Mouse (Mus musculus) CD8-positive naive resting alpha-beta T cell, adult 2 months (primary cell): ENCODE data around the gene Mmp9.

Experiments used
- DNase-seq, 2 experiments: peaks; one replicate each; pipeline ENCODE4 v3.0.0; 2022; ENCODE audit warnings: low read depth in 2 of 2, low spot score in 2 of 2

The Mmp9 gene

DNA sequence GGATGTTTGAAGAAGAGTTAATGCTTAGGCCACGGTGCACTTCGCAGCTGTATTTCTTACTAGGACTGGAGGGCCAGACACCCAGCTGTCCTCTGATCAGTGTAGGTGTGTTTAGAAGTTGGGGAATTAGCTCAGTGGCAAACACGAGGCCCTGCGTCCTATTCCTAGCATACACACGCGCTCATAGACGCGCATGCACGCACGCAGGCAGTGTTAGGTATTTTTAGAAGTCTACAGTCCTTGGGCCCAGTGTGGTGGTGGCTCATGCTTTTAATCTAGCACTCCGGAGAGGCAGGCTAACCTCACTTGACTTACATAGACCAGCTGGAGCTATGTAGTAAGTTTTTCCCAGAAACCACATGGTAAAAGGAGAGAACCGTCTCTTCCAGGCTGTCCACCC is 28.4 kb upstream of the Mmp9 start:
- DNase-seq: no peak

DNA sequence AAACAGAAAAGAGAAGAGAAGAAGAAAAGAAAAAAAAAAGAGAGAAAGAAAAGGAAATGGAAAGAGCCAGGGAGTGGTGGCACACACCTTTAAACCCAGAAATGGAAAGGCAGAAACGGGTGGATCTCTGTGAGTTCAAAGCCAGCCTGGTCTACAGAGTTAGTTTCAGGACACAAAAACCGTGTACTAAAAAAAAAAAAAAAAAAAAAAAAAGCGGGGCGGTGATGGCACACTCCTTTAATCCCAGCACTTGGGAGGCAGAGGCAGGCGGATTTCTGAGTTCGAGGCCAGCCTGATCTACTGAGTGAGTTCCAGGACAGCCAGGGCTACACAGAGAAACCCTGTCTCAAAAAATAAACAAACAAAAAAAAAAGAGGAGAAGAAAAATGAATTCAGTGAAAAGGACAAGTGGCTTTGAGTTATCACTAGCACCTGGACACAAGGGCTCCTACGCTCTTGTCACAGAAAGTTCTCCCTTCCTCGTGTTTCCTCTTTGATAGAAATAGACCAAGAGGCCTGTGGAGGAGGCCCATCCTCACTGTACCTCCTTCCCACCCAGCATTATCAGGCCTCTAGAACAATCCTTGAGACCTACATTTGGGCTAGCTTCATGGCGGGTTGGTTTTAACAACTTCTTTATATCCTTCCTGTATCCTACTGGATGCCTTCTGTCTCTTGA is 27.7 kb upstream of the Mmp9 start:
- DNase-seq: no peak

DNA sequence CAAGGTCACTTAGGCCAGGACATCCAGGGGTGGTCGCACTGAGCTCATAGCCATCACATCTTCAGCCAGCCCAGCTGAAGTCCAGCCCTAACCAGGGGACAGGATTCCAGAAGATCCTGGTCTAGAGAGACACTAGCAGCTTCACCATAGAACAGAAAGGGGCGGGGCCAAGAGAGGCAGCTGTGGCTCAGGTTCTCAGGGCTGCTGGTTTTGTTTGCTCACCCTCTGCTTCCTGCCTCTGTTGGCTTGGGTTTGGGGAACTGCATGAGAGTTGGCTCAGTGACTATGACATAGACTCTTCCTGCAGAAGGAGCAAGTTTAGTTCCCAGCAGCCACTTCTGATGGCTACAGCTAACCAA is 27.2 kb upstream of the Mmp9 start:
- peak; percentile 59 to 76 for DNase-seq

DNA sequence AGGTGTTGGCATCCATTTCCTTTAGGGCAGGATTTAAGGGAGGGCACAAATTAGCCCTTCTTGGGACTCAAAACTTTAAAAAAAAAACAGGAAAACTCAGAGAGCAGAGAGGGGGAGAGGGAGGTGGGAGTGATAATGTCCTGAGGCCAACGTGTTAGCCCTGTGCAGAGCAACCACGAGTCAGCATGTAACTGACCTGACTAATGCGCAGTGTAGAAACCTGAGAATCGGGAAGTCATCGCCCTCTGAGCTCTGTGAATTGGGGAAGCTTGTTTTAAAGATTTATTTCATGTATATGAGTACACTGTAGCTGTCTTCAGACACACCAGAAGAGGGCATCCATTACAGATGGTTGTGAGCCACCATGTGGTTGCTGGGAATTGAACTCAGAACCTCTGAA is 23.8 kb upstream of the Mmp9 start:
- DNase-seq: no peak

DNA sequence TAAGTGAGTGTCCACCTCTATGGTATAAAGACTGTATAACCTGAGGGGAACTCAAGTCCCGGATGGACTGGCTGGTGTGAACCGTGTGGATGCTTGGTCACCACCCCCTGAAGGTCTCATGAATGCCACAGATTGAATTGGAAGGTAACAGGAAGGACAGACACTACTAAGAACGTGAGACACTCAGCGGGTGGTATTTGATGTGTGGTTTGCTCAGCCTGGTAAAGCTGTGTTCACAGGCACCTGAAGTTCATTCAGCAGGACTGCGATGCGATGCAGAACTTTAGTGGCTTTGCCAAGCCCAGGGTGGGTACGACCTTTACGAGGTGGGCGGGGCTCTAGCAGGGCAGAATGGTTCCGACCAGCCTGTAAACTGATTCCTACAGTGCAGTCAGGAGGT is 23.2 kb upstream of the Mmp9 start:
- DNase-seq: no peak

DNA sequence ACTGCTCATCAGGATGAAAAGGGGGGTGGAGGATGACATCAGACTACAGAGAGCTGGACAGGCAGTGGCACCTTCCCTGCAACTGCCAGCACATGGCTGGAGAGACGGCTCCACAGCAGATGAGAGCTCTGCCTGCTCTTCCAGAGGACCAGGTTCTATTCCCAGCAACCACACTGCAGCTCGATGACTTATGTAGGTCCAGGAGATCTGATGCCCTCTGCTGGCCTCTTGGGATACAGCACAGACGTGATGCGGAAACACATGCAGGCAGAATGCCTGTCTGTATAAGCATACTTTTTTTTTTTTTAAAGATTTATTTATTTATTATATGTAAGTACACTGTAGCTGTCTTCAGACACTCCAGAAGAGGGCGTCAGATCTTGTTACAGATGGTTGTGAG is 22.3 kb upstream of the Mmp9 start:
- DNase-seq: peak in 1 of 2 experiments; percentile 52

DNA sequence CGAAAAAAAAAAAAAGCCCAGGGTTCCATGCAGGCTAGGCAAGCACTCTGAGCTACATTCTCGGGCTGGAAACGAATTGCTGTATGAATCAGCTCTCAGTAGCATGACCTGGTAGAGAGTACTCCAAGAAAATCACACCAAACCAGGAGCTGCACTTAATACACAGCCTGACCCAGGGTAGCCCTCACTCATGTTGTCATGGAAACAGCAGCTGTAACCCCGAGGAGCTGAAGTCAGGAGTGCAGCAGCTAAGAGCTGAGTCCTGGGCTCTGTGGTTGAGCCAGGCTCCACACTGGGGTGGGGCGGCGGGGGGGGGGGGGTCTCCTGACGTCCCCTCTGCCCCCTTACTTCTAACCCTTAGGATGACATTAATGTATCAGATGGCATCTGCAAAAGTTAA is 18.6 kb upstream of the Mmp9 start:
- DNase-seq: no peak

DNA sequence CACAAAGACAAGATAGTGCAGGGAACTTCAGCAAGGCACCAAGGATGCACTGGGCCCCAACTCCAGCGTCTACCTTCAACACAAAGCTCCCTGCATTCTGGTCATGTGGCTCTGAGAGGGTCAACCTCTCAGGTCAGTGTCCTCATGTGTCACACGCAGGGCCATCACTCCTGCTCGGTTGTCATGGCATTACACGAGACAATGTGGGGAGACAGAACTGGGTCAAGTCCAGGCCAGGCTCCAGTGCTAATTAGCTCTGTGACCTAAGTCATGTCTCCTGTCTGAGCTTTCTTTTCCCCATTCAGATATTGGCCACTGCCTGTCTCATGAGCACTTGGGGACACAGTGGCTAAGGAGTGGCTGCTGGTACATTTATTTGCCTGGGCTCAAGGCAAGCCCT is 17.3 kb upstream of the Mmp9 start:
- no peak for DNase-seq

DNA sequence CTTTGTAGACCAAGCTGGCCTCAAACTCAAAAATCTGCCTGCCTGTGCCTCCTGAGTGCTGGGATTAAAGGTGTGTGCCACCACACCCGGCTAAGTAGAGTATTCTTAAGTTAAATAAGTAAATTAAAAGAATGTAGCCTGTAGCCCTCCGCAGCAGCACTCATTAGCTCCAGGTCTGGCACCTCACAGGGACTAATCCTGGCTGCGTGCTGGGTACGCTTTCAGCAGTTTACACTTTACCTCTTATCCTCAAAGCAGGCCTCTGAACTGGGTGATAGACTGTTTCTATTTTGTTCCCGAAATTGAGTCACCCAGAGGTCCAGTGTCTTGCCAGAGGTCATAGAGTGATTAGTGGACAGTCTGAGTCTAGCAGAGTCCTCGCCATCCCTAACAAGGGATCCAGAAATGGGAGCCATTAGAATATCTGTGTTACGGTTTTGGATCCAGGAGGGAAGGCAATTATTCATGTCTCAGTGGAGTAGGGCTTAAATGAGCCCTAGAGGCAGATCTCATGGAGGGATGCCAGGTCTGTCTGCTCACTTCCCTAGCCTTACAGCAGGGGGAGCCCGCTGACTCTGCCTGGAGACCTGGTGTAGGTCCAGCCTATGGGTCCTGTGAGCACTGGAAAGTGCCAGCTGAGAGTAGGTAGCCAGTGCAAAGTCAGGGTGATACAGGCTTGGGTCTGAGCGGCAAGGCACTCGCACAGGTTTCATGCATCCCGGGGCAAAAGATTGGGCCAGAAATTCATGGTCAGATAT is 16.3 kb upstream of the Mmp9 start:
- DNase-seq: peak; percentile 76 to 86

DNA sequence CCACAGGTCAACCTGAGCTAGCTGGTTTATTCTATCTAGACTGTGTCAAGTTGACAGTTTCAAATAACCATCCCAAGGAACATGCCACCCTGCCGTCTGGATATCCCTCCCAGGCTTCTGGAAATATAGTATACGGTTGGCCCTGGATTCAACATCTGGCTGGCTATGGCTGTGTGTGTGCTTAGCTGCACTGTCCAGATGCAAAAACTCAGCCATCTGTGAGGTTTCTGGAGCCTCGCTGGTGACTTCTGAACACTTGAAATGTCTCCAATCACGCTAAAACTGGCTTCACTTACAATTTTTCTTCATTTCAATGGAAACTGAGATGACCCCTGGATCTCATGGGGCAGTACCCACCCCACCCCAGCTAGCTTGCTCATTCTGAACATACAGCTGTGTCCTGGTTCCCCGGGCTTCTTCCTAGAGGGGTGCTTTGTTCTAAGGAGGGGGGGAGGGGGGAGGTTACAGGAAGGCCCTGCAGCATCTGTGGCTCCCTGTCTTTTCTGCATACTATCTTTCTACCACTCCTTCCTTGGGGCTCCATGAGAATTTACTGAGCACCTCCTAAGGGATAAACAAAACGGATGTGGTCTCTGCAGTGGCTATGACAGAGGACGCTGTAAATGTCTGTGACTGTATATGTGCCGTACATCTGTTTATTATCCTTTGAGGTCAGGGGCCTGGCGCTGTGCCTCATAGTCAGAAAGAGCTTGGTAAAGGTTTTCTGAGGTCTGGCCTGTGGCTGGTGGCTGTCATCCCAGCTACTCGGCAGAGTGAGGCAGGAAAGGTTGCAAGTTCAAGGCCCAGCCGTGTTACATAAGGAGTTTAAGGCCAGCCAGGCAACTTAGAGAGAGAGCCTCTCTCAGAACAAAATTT is 9.6 kb upstream of the Mmp9 start:
- no peak for DNase-seq

DNA sequence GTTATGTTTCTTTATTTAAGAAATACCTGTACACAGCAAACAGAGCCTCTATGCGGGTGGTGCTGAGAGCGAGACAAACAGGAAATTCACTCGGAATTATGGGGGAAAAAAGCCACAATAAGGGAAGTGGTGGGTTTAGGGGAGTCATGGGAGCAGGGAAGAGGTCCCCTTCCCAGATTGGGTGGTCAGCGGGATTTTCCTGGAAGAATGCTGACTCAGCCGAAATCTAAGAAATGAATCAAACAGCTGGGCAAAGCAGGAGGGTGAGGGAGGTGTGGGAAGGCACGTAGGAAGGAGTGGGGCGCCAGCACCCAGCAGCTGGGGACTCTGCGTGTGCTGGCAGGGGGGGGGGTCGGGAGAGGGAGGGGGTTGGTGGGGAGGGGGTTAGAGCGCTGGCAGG is 7.0 kb upstream of the Mmp9 start:
- DNase-seq: no peak

DNA sequence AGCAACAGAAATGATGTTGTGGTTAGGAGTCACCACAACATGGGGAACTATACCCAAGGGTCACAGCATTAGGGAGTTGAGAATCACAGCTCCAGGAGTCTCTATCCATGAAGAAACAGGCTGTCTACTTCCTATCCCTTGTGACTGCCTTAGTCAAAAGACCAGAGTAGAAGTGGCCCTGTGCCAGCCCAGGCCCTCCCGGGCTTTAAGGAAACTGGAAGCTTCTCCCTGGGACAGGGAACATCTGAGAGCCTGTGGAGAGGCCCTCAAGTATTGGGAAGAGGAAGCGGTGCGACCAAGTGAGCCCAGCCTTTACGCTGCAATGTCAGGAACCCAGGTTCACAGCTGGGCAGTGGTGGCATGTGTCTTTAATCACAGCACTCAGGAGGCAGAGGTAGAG is 4.6 kb upstream of the Mmp9 start:
- DNase-seq: no peak

DNA sequence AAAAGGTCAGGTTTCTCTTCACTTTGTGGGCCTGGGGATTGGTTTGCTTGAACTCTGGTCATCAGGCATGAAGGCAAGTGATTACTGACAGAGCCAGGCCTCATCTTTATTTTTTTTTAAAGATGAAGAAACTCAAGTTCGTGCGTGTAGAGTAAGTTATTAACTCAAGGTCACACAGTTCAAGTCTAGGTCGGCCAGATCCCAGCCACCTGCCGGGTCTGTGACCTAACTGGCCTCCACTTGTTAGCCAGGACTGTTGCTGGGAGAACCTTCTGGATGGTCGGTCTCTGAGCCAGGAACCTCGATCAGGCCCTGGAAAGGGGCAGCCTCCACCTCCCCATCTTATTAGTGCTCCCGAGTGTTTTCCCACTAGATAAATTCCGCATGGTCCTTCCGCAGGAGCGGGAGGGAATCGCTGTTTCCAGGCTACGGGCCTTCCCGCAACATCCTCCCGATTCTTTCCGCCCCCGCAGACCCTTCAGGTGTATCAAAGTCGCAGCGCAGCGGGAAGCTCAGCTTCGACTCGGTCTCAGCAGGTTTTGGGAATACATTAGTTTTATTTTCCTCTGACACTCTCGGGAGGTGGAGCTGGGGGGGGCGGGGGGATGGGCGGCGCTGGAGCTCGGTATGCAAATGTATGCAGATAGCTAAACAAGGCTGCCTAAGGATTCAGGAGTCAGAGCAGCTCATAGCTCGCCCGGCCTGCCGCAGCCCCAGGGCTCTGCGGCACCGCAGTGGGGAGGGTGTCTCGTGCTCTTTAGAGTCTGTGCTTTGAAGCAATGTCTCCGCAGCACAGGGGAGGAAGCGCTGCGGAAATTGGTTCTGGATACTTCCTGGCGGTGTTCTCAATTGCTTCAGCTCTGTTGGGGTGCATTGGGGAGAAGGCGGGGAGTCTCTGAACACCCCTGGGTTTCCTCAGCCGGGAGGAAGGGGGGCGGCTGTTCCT is 2.2 kb upstream of the Mmp9 start:
- DNase-seq: peak; percentile 68 to 69

DNA sequence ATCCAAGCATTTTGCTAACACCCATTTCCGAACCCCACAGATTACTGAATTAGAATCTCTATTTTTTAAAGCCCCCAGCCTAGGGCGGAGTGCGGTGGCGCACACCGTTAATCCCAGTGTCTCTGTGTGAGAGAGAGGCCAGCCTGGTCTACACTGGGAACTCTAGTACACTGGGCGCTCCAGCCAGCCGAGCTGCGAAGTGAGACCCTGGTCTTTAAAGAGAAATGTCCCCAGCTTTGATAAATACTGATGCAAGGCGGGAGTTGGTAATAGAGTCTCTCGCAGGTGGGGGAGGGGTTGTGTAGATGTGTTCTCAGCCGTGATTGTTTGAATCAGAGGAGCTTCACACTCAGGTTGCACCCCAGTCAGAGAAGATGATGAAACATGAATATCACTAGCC is 1.5 kb upstream of the Mmp9 start:
- DNase-seq: no peak

DNA sequence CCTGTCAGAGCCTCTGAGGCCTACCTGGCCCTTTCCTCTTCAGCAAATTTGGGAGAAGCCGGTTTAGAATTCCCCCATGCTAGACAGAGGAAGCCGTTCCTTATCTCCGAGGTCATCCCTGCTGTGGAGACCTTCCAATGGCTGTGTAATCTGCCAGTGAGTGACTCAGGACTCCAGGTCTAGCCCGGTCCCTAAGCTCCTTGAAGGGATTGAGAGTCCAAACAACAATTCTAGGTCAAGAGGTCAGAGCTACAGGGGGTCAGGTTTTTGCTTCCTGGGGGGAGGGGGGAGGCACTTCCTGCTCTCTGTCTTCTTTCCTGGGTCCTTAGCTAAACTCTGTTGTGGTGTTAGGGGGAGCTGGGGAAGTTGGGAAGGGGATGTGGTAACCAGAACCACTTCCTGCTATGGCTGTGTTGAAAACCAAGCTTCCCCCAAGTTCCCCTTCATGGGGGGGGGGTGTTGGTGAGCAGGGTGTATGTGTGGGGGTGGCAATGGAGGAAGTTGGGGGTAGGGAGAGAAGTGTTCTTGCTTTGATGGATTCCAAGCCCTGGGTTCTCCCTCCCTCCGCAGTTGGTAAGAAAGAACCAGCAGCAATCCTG is 2.2 kb downstream of the Mmp9 start:
- peak in 1 of 2 experiments; percentile 49 for DNase-seq

DNA sequence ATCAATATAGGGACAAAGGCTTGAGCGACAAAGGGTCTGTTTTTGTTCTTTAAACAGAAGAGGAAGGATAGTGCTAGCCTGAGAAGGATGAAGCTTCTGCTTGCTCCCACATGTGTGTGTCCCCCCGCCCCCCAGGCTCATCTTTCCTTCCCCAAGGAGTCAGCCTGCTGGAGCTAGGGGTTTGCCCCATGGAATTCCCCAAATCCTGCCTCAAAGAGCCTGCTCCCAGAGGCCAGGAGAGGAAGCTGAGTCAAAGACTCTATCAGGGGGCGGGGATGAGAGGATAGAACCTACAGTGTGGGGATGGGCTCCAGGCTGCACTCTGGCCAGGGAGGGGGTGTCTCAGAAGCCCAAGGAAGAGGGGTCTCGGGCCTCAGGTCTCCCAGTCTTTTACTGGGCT is 6.9 kb downstream of the Mmp9 start:
- DNase-seq: no peak

DNA sequence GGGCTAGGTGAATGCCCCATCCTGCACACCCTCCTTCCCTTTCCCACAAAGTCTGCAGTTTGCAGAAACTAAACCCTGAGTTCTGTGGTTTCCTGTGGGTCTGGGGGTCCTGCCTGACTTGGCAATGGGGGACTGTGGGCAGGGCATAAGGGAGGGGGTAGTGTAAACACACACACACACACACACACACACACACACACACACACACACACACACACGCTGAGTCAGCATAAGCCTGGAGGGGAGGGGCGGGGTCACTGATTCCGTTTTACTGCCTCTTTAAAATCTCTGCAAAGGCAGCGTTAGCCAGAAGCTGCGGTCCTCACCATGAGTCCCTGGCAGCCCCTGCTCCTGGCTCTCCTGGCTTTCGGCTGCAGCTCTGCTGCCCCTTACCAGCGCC is 7.3 kb downstream of the Mmp9 start:
- DNase-seq: no peak

DNA sequence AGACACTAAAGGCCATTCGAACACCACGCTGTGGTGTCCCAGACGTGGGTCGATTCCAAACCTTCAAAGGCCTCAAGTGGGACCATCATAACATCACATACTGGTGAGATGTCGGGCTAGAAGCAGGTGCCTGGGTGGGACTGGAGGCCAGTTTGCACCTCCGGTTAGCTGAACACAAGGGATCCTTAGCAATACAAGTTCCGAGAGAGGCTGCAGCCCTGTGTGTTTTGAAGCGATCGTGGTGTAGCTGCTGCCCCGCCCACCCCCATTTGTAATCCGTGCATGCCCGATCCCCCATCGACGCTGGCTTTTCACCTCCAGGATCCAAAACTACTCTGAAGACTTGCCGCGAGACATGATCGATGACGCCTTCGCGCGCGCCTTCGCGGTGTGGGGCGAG is 8.4 kb downstream of the Mmp9 start:
- no peak for DNase-seq

DNA sequence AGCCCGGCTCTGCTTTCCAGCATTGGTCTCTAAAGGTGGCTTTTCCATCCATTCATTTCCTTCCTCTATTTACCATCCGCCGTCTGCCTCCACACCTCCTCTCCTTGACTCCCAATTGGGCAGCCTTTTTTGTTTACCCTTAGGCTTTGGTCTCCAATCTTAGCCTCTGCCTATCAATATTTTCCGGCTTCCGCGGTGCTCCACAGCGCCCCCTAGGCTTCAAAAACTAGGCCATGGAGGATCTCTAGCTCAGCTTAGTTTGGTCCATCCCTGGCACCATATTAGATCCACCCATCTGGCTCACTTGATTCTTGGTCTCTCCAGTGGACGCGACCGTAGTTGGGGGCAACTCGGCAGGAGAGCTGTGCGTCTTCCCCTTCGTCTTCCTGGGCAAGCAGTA is 9.9 kb downstream of the Mmp9 start:
- peak in 1 of 2 experiments; percentile 37 for DNase-seq

DNA sequence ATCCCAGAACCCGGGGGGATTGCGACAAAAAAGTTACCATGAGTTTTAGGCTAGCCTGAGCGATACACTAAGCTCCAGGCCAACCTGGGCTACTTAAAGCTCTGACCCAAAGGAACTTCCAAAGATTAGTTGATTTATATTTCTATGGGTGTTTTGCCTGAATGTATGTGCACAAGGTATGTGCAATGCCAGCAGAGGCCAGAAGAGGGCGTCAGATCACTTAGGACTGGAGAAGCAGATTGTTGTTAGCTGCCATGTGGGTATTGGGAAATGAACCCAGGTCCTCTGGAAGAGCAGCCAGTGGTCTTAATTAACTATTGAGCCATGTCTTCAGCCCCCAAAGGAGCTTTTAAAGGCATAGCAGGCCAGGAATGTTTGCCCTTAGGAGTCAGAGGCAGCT is 11.2 kb downstream of the Mmp9 start:
- no peak for DNase-seq

DNA sequence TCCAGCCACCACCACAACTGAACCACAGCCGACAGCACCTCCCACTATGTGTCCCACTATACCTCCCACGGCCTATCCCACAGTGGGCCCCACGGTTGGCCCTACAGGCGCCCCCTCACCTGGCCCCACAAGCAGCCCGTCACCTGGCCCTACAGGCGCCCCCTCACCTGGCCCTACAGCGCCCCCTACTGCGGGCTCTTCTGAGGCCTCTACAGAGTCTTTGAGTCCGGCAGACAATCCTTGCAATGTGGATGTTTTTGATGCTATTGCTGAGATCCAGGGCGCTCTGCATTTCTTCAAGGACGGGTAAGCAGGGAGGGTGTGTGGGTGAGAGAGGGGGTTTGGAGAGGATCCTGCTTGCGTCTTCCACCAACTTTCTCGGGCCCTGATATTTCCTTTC is 11.9 kb downstream of the Mmp9 start:
- DNase-seq: no peak
